ENCODE assay signal across 9 mouse cellular contexts in the genomic region with DNA sequence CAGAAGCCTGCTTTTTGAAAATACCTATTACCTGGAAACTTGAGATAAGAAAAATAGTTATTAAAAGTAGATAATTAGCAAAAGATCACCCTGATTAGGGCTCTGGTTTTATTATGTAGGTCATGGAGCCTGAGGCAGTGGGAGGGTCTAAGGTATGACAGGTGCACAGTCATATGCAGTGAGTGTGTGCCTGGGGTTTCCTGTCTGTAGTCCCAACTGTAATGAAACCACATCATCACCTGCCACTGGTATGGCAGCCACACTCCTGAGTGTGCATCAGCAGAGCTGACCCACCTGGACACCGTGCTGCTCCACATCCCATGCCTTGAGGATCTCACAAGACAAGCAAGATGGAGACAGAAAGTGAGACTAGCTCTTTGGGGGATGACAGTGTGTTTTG. TPM values are rescaled to one million over a fixed set of nuclear protein-coding genes. Genes with fewer than 3 reads are reported as not detected.
DNase-seq lines count a peak whose midpoint lies in the region; ATAC-seq lines count a peak whose summit lies in the region.
"Had no signal": no experiment of that assay in that cellular context is flagged by ENCODE, and none has a peak within 500 bp of the region (broad histone marks: within the 10 kb centered on the region; RNA-seq: fewer than 3 reads in every experiment).

A gene (plus strand): TSS at position 351 of the 400 bp plus-strand sequence.

- no peak for DNase-seq in frontal cortex, adult 2 months (ENCODE audit: extremely low spot score in 1 of 2, low spot score in 1 of 2)
- DNase-seq in frontal cortex, postnatal 25 days (ENCODE audit: low spot score in 2 of 2): no peak
- no peak for DNase-seq in lung, postnatal 25 days (ENCODE audit: low spot score)
- DNase-seq in spleen, adult 12 weeks (ENCODE audit: low spot score): no peak
- no peak for DNase-seq in cerebellum, adult 18-20 months

- no peak within 1 kb of the TSS for H3K4me3 ChIP-seq in lung, embryonic 16.5 days (ENCODE audit: low read length)
- no peak within 1 kb of the TSS; the same call in 1 of the 2 replicates for H3K4me3 ChIP-seq in stomach, embryonic 16.5 days (replicated peaks; ENCODE audit: low read length)
- H3K4me3 ChIP-seq: liver, embryonic 15.5 days had no signal

- no peaks in the 10 kb centered on the region for H3K9me3 ChIP-seq in lung, embryonic 16.5 days (ENCODE audit: control insufficient read depth, low read length)
- H3K9me3 ChIP-seq in stomach, embryonic 16.5 days (replicated peaks; ENCODE audit: control insufficient read depth, low read length): no peaks in the 10 kb centered on the region
- H3K9me3 ChIP-seq: liver, embryonic 15.5 days had no signal

- peaks cover 9% of the 10 kb centered on the region for H3K4me1 ChIP-seq in lung, embryonic 16.5 days (replicated peaks; ENCODE audit: control insufficient read depth, insufficient read depth, low read length)
- peaks cover 14% of the 10 kb centered on the region; the same call in 1 of the 2 replicates for H3K4me1 ChIP-seq in stomach, embryonic 16.5 days (ENCODE audit: control insufficient read depth, insufficient read depth, low read length)

- H3K4me2 ChIP-seq in lung, embryonic 16.5 days (ENCODE audit: low read depth, low read length): peak within 1 kb of the TSS; percentile 12; the same call in 1 of the 2 replicates
- peak within 1 kb of the TSS; percentile 32 for H3K4me2 ChIP-seq in stomach, embryonic 16.5 days (ENCODE audit: low read depth, low read length)
- H3K4me2 ChIP-seq: liver, embryonic 15.5 days had no signal

- WGBS in lung, embryonic 16.5 days: 77% methylated on average over 1 of the region's 1 CpGs
- 88% methylated on average over 1 of the region's 1 CpGs for WGBS in stomach, embryonic 16.5 days

- no peak within 1 kb of the TSS for H3K9ac ChIP-seq in lung, embryonic 16.5 days (ENCODE audit: low read length)
- peak within 1 kb of the TSS; percentile 31; the same call in 1 of the 2 replicates for H3K9ac ChIP-seq in stomach, embryonic 16.5 days (ENCODE audit: low read length)
- H3K9ac ChIP-seq: liver, embryonic 15.5 days had no signal

- no peaks in the 10 kb centered on the region for H3K27me3 ChIP-seq in lung, embryonic 16.5 days (ENCODE audit: control insufficient read depth, insufficient read depth, low read depth, low read length)
- H3K27me3 ChIP-seq in stomach, embryonic 16.5 days (ENCODE audit: control insufficient read depth, insufficient read depth, low read length): no peaks in the 10 kb centered on the region

- no peaks in the 10 kb centered on the region for H3K36me3 ChIP-seq in lung, embryonic 16.5 days (ENCODE audit: control insufficient read depth, insufficient read depth, low read length)
- H3K36me3 ChIP-seq in stomach, embryonic 16.5 days (ENCODE audit: control insufficient read depth, insufficient read depth, low read length): no peaks in the 10 kb centered on the region
- H3K36me3 ChIP-seq: liver, embryonic 15.5 days had no signal

- ATAC-seq in lung, embryonic 16.5 days (ENCODE audit: low read depth): 0 out of 2 replicates have a peak, but pooled peaks have one; percentile 23
- ATAC-seq in hematopoietic stem cell, adult 5-6 weeks (replicated peaks in 1 of 2; ENCODE audit: insufficient read depth in 1 of 2, low FRiP score in 2 of 2, low TSS enrichment in 1 of 2, low read depth in 1 of 2, poor library complexity in 2 of 2, severe bottlenecking in 2 of 2): no peak
- ATAC-seq in stomach, embryonic 16.5 days (ENCODE audit: insufficient read depth, low FRiP score): no peak

- H3K27ac ChIP-seq in lung, embryonic 16.5 days (ENCODE audit: low read length): peak within 1 kb of the TSS; percentile 34
- peak within 1 kb of the TSS; percentile 82 for H3K27ac ChIP-seq in stomach, embryonic 16.5 days (ENCODE audit: low read length)
- H3K27ac ChIP-seq: liver, embryonic 15.5 days had no signal

RNA-seq across cellular contexts. Expression of the gene that starts here (rescaled TPM):
- polyA plus RNA-seq in frontal cortex, adult 2 months (2012; rRNA removed): 47.5 and 54.9 TPM in 2 replicates
- 4.9 and 5.4 TPM in 2 replicates for polyA plus RNA-seq in lung, embryonic 16.5 days (2015; fragmentation: Nextera tagmentation; extraction: Ambion mirVana)
- 22.4 and 27.0 TPM in 2 replicates for total RNA-seq in hematopoietic stem cell, adult 5-6 weeks (2017)
- 16.4 and 16.6 TPM in 2 replicates for polyA plus RNA-seq in stomach, embryonic 16.5 days (2015; fragmentation: Nextera tagmentation; extraction: Ambion mirVana)
